Mouse (Mus musculus) liver, postnatal 0 days (tissue): Measurements from ENCODE around the gene Polr2b. TPM values are rescaled to one million over a fixed set of nuclear protein-coding genes. Genes with fewer than 3 reads are reported as not detected.
A peak's percentile ranks its signal among the peaks of the same experiment; 100 is the strongest.

ENCODE experiments used
- ATAC-seq: fragments of 200-750 bp; cut with Nextera tagmentation; 2 replicates; pipeline ENCODE4 v1.8.0; 2017; ENCODE audit warnings: mild to moderate bottlenecking, moderate library complexity
- DNase-seq: peaks from one replicate; pipeline ENCODE4 v3.0.0-alpha.2; 2016
- H3K27ac ChIP-seq: fragments of 300-500 bp; sonication (generic); 2 replicates; pipeline ENCODE4 v1.5.1; 2014; ENCODE audit warnings: antibody characterized with exemption, moderate library complexity, mild to moderate bottlenecking, low read depth
- H3K27me3 ChIP-seq: fragments of 300-500 bp; sonication (generic); 2 replicates; pipeline ENCODE4 v1.6.1; 2014; ENCODE audit warnings: low read length, control low read depth, mixed read lengths; ENCODE audit not compliant: insufficient read depth
- H3K36me3 ChIP-seq: fragments of 300-500 bp; sonication (generic); replicated peaks from 2 replicates; pipeline ENCODE4 v1.6.1; 2014; ENCODE audit warnings: mild to moderate bottlenecking, control low read depth, low read length, moderate library complexity, mixed read lengths; ENCODE audit not compliant: insufficient read depth
- H3K4me1 ChIP-seq: fragments of 300-500 bp; sonication (generic); 2 replicates; pipeline ENCODE4 v1.6.1; 2014; ENCODE audit warnings: antibody characterized with exemption, mild to moderate bottlenecking, control low read depth; ENCODE audit not compliant: insufficient read depth
- H3K4me2 ChIP-seq: fragments of 300-500 bp; sonication (generic); 2 replicates; pipeline ENCODE4 v1.6.1; 2014; ENCODE audit warnings: low read depth, mild to moderate bottlenecking, low read length, moderate library complexity, mixed read lengths
- H3K4me3 ChIP-seq: fragments of 300-500 bp; sonication (generic); 2 replicates; pipeline ENCODE4 v1.5.1; 2014; ENCODE audit warnings: low read depth, low read length
- H3K9ac ChIP-seq: fragments of 300-500 bp; sonication (generic); replicated peaks from 2 replicates; pipeline ENCODE4 v1.6.1; 2014; ENCODE audit warnings: mild to moderate bottlenecking, moderate library complexity
- H3K9me3 ChIP-seq: fragments of 300-500 bp; sonication (generic); 2 replicates; pipeline ENCODE4 v1.6.1; 2016; ENCODE audit warnings: mild to moderate bottlenecking, control low read depth, low read length, mixed read lengths
- CTCF ChIP-seq: sonication (generic); IDR thresholded peaks from 2 replicates; pipeline ENCODE4 v1.5.1; 2016; ENCODE audit warnings: antibody characterized with exemption, low read depth
- EP300 ChIP-seq: IDR thresholded peaks from 2 replicates; pipeline ENCODE4 v1.6.1; 2016; ENCODE audit warnings: antibody characterized with exemption, low read depth, mild to moderate bottlenecking
- WGBS: fragments of 180-500 bp; shearing (Covaris S2); extraction: QIAGEN DNeasy Blood & Tissue Kit; methylation state at CpG from one replicate; pipeline ENCODE4 v1.1.7; 2014; ENCODE audit not compliant: insufficient replicate concordance; 5-methylcytosine and 5-hydroxymethylcytosine counted together
- polyA plus RNA-seq: library from polyadenylated mRNA; unstranded; fragments of >200 nt; fragmentation: Nextera tagmentation; extraction: Ambion mirVana; gene quantifications from 2 replicates; pipeline ENCODE4 v1.2.1, GENCODE M21; 2015

Polr2b gene
- polyA plus RNA-seq, 1 experiment from 2014 or later: 18.6 TPM

GRCm38 (mm10) chr5:77289686-77290085 lies 20.3 kb upstream of the Polr2b start:
- Histone ChIP-seq H3K36me3 (peaks cover 17% of the 10 kb centered on the region), H3K4me1 (0 out of 2 replicates have a peak, but pooled peaks cover 4% of the 10 kb centered on the region), H3K4me3 (no peak overlapping the region), H3K27me3 (no peaks in the 10 kb centered on the region), H3K9me3 (no peaks in the 10 kb centered on the region), H3K4me2 (no peak overlapping the region), H3K27ac (no peak overlapping the region), H3K9ac (no peak overlapping the region)
- TF ChIP-seq CTCF (no peak), EP300 (no peak)
- DNase-seq: no peak
- ATAC-seq: peak; percentile 25; the same call in 1 of the 2 replicates
- 70% methylated on average over 8 of the region's 8 CpGs for WGBS

- TF ChIP-seq CTCF (peak; percentile 29; the same call in 1 of the 2 replicates), EP300 (no peak)
Observed at GRCm38 (mm10) chr5:77290606-77291005, 19.3 kb upstream of the Polr2b start.

GRCm38 (mm10) chr5:77292803-77293522 lies 17.0 kb upstream of the Polr2b start:
- DNase-seq (no peak), ATAC-seq (peak; percentile 46)
- Histone ChIP-seq H3K27ac (peak overlapping the region; percentile 49; the same call in 1 of the 2 replicates), H3K27me3 (no peaks in the 10 kb centered on the region), H3K4me2 (no peak overlapping the region), H3K4me1 (0 out of 2 replicates have a peak, but pooled peaks cover 4% of the 10 kb centered on the region), H3K36me3 (peaks cover 19% of the 10 kb centered on the region), H3K9ac (no peak overlapping the region), H3K9me3 (no peaks in the 10 kb centered on the region), H3K4me3 (no peak overlapping the region)
- WGBS: 59% methylated on average over 7 of the region's 7 CpGs
- TF ChIP-seq CTCF (no peak), EP300 (no peak)

More at GRCm38 (mm10) chr5:77290606-77291005, 19.3 kb upstream of the Polr2b start:
- WGBS: 78% methylated on average over 2 of the region's 2 CpGs
- H3K36me3 ChIP-seq: peaks cover 16% of the 10 kb centered on the region
- no peak overlapping the region for H3K4me3 ChIP-seq
- ATAC-seq (no peak), DNase-seq (no peak)
- no peaks in the 10 kb centered on the region for H3K27me3 ChIP-seq
- H3K9ac ChIP-seq: no peak overlapping the region
- no peak overlapping the region for H3K4me2 ChIP-seq
- H3K27ac ChIP-seq: no peak overlapping the region
- H3K9me3 ChIP-seq: no peaks in the 10 kb centered on the region
- H3K4me1 ChIP-seq: 0 out of 2 replicates have a peak, but pooled peaks cover 4% of the 10 kb centered on the region

GRCm38 (mm10) chr5:77299486-77299885 lies 10.5 kb upstream of the Polr2b start:
- Histone ChIP-seq H3K4me2 (no peak overlapping the region), H3K36me3 (peaks cover 25% of the 10 kb centered on the region), H3K4me3 (no peak overlapping the region), H3K27me3 (no peaks in the 10 kb centered on the region), H3K27ac (no peak overlapping the region), H3K9me3 (no peaks in the 10 kb centered on the region), H3K9ac (no peak overlapping the region), H3K4me1 (no peaks in the 10 kb centered on the region)
- WGBS: 74% methylated on average over 2 of the region's 2 CpGs
- no peak for DNase-seq
- TF ChIP-seq EP300 (no peak), CTCF (no peak)
- ATAC-seq: no peak

- Histone ChIP-seq H3K27me3 (no peaks in the 10 kb centered on the region), H3K4me3 (no peak overlapping the region), H3K4me1 (no peaks in the 10 kb centered on the region), H3K4me2 (no peak overlapping the region), H3K27ac (no peak overlapping the region), H3K36me3 (peaks cover 39% of the 10 kb centered on the region), H3K9me3 (no peaks in the 10 kb centered on the region), H3K9ac (no peak overlapping the region)
- no peak for TF ChIP-seq EP300
- TF ChIP-seq CTCF: no peak
- DNase-seq (no peak), ATAC-seq (no peak)
- WGBS: 84% methylated on average over 6 of the region's 6 CpGs
Observed at GRCm38 (mm10) chr5:77301296-77301903, 8.5 kb upstream of the Polr2b start.

GRCm38 (mm10) chr5:77307821-77308553 lies 2.0 kb upstream of the Polr2b start:
- Histone ChIP-seq H3K36me3 (peaks cover 29% of the 10 kb centered on the region), H3K9me3 (no peaks in the 10 kb centered on the region), H3K27ac (no peak overlapping the region), H3K27me3 (no peaks in the 10 kb centered on the region), H3K4me2 (peak overlapping the region; percentile 100), H3K9ac (no peak overlapping the region), H3K4me1 (peaks cover 18% of the 10 kb centered on the region), H3K4me3 (peak overlapping the region; percentile 87)
- 47% methylated on average over 5 of the region's 5 CpGs for WGBS
- no peak for ATAC-seq
- TF ChIP-seq EP300: no peak
- TF ChIP-seq CTCF: no peak
- DNase-seq: no peak
